ENCODE assay signal across 10 mouse cellular contexts in the genomic region with DNA sequence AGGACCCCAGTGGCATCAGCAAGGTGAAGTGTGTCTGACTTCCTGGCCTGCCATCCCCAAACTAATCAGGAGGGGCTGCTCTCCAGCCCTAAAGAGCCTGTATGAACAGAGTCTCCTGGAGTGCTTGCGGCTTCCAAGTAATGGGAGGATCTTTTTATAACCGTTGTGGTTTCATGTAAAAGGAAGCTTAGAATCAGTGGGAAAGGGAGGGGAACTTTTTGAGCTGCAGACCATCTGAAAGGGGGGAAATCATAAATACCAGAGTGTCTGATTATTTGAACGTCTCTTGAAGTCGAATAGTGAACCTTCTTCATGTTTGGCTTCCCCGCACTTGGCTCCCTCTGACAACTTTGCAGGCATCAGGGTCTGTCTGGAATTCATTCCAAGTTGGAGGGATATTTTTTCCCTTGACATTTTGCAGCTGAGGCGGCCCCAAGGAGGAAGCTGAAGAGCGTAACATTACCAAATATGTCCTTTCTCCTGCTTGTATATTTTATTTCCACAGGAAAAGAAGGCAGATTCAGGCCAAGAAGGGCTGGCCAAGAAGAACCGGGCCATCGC.
A peak's percentile ranks its signal among the peaks of the same experiment; 100 is the strongest.
DNase-seq lines count a peak whose midpoint lies in the region; ATAC-seq and TF ChIP-seq lines count a peak whose summit lies in the region.
"Had no signal": no experiment of that assay in that cellular context is flagged by ENCODE, and none has a peak within 500 bp of the region (broad histone marks: within the 10 kb centered on the region; RNA-seq: fewer than 3 reads in every experiment).

No protein-coding gene starts in this region.

- TF ChIP-seq CTCF in heart, postnatal 0 days (IDR thresholded peaks at IDR 0.05; ENCODE audit: low read depth): 0 out of 2 replicates have a peak, but pooled peaks have one; percentile 4

- H3K4me1 ChIP-seq in heart, postnatal 0 days (ENCODE audit: control insufficient read depth, insufficient read depth): peaks cover 28% of the 10 kb centered on the region
- H3K4me1 ChIP-seq in midbrain, embryonic 15.5 days: no peaks in the 10 kb centered on the region
- H3K4me1 ChIP-seq: forebrain, embryonic 15.5 days; midbrain, embryonic 12.5 days had no signal

- H3K4me2 ChIP-seq in heart, postnatal 0 days (ENCODE audit: low read depth, low read length): no peak overlapping the region
- H3K4me2 ChIP-seq in midbrain, embryonic 15.5 days: no peak overlapping the region
- H3K4me2 ChIP-seq: forebrain, embryonic 15.5 days; midbrain, embryonic 12.5 days had no signal

- DNase-seq in urinary bladder, postnatal 25 days (ENCODE audit: low spot score): peak; percentile 23
- no peak for DNase-seq in urinary bladder, adult 2 months (ENCODE audit: low spot score)
- peak; percentile 57 for DNase-seq in heart, postnatal 0 days (ENCODE audit: low spot score)
- DNase-seq in kidney, postnatal 4 days: peak; percentile 60 to 71
- no peak for DNase-seq in B cell, adult 2 months
- DNase-seq in yolk sac, embryonic 10.5 days (ENCODE audit: low spot score): no peak
- DNase-seq: thymus, postnatal 25 days had no signal

- no peaks in the 10 kb centered on the region for H3K27me3 ChIP-seq in heart, postnatal 0 days (ENCODE audit: control insufficient read depth, insufficient read depth, low read length)
- H3K27me3 ChIP-seq in midbrain, embryonic 15.5 days (replicated peaks): no peaks in the 10 kb centered on the region
- H3K27me3 ChIP-seq: forebrain, embryonic 15.5 days; midbrain, embryonic 12.5 days had no signal

- no peaks in the 10 kb centered on the region for H3K36me3 ChIP-seq in heart, postnatal 0 days (replicated peaks; ENCODE audit: control insufficient read depth, insufficient read depth, low read length)
- no peaks in the 10 kb centered on the region for H3K36me3 ChIP-seq in midbrain, embryonic 15.5 days (replicated peaks)
- H3K36me3 ChIP-seq: forebrain, embryonic 15.5 days; midbrain, embryonic 12.5 days had no signal

- no peak overlapping the region for H3K9ac ChIP-seq in heart, postnatal 0 days (replicated peaks; ENCODE audit: low read depth, low read length)
- no peak overlapping the region for H3K9ac ChIP-seq in midbrain, embryonic 15.5 days
- H3K9ac ChIP-seq: forebrain, embryonic 15.5 days; midbrain, embryonic 12.5 days had no signal

- no peak overlapping the region for H3K4me3 ChIP-seq in heart, postnatal 0 days (ENCODE audit: low read depth, low read length)
- H3K4me3 ChIP-seq in midbrain, embryonic 15.5 days: no peak overlapping the region
- H3K4me3 ChIP-seq: forebrain, embryonic 15.5 days; midbrain, embryonic 12.5 days had no signal

- TF ChIP-seq EP300 in heart, postnatal 0 days (IDR thresholded peaks at IDR 0.05; ENCODE audit: low read depth): no peak

- peak; percentile 32 for ATAC-seq in heart, postnatal 0 days (ENCODE audit: insufficient read depth, low read depth)
- no peak for ATAC-seq in midbrain, embryonic 15.5 days (replicated peaks)
- ATAC-seq: forebrain, embryonic 15.5 days had no signal

- WGBS in heart, postnatal 0 days: 29% methylated on average over 9 of the region's 9 CpGs
- 84% methylated on average over 9 of the region's 9 CpGs for WGBS in midbrain, embryonic 15.5 days

- peak overlapping the region; percentile 80 for H3K27ac ChIP-seq in heart, postnatal 0 days (ENCODE audit: low read depth)
- no peak overlapping the region for H3K27ac ChIP-seq in midbrain, embryonic 15.5 days
- H3K27ac ChIP-seq: forebrain, embryonic 15.5 days; midbrain, embryonic 12.5 days had no signal

- H3K9me3 ChIP-seq in heart, postnatal 0 days (replicated peaks; ENCODE audit: control insufficient read depth, low read length): 0 out of 2 replicates have a peak, but pooled peaks cover 6% of the 10 kb centered on the region
- no peaks in the 10 kb centered on the region for H3K9me3 ChIP-seq in midbrain, embryonic 15.5 days
- H3K9me3 ChIP-seq: forebrain, embryonic 15.5 days; midbrain, embryonic 12.5 days had no signal

Comparison
In these comparisons a context has a peak if more than half of its experiments do, and no peak if none do; other contexts are left out.
1. DNase-seq: peak in urinary bladder, postnatal 25 days (single experiment), heart, postnatal 0 days (single experiment) and kidney, postnatal 4 days (2 of 2); none in urinary bladder, adult 2 months (single experiment), B cell, adult 2 months (0 of 2) and yolk sac, embryonic 10.5 days (single experiment).